Mouse (Mus musculus) adrenal gland, adult 8-10 months (tissue): ENCODE results near the gene Ciita. TPM values are rescaled to one million over a fixed set of nuclear protein-coding genes. Genes with fewer than 3 reads are reported as not detected.

Experiments
- DNase-seq: peaks from one replicate; pipeline ENCODE4 v3.0.0; 2022
- total RNA-seq, 4 experiments: library from RNA; stranded (reverse); gene quantifications; 2 replicates each; pipeline ENCODE4 v1.2.4; 2022

Gene Ciita
- total RNA-seq, 4 experiments from 2014 or later: 1.8 to 6.0 (median 4.7) TPM

DNA sequence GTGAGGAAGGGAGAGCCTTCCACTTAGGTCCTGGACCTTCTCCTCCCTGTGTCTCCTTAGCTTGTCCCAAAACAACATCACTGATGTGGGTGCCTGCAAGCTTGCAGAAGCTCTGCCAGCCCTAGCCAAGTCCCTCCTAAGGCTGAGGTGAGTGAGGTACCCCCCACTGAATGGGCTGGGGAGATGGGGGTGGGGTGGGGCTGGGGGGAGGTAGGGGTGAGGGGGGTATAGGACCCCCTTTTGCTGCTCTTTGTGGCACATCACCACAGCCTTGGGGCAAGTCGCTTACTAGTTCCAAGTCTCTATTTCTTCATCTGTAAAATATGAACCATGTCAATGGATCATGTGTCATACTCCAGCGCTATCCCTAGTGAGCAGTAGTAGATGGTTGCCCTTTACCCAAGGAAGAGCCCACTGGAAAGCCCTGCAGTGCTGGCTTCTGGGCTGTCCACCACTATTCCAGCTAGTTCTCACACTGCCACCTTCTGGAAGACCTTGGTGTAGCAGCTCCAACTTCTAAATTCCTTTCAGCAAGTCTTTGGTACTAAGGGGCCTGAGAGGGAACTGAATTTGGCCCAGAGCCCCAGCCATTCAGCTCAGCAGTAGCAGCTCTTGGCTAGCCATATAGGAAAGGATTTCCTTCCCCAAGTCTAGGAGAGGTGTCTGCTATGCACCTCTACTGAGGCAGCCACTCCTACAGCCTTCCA lies 41.2 kb downstream of the Ciita start:
- no peak for DNase-seq

- DNase-seq: no peak
These were observed 43.0 kb downstream of the Ciita start for GRCm38 (mm10) chr16:10522811-10523210.

GRCm38 (mm10) chr16:10523650-10524049 lies 43.8 kb downstream of the Ciita start:
- DNase-seq: no peak

- DNase-seq: no peak
These were observed 45.2 kb downstream of the Ciita start for GRCm38 (mm10) chr16:10524866-10525609.

GRCm38 (mm10) chr16:10525610-10525980 lies 45.7 kb downstream of the Ciita start:
- DNase-seq: no peak

GRCm38 (mm10) chr16:10527046-10527644 lies 47.3 kb downstream of the Ciita start:
- DNase-seq: no peak

- DNase-seq: no peak
These were observed 48.5 kb downstream of the Ciita start for GRCm38 (mm10) chr16:10528382-10528781.

DNA sequence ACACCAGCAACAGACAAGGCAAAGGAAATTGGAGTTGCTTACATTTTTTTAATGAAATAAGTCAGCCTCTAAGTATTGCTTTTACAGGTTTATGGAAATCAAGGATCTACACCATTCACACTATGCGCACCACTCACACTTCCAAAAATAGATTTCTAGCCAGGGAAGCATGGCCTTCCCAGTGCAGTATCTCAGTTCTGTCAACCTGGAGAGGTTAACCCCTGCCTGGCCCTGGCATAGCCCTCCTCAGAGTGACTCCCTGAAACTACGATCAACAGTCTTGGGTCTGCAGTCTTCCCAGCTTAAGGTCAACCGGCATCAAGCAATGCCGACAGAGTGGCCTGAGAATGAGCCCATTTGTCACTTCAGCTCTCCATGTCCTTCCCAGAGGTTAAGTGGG lies 50.3 kb downstream of the Ciita start:
- no peak for DNase-seq

- DNase-seq: no peak
These were observed 53.9 kb downstream of the Ciita start for GRCm38 (mm10) chr16:10533781-10534180.

GRCm38 (mm10) chr16:10534567-10534966 lies 54.7 kb downstream of the Ciita start:
- no peak for DNase-seq

GRCm38 (mm10) chr16:10536323-10536722 lies 56.5 kb downstream of the Ciita start:
- no peak for DNase-seq

DNA sequence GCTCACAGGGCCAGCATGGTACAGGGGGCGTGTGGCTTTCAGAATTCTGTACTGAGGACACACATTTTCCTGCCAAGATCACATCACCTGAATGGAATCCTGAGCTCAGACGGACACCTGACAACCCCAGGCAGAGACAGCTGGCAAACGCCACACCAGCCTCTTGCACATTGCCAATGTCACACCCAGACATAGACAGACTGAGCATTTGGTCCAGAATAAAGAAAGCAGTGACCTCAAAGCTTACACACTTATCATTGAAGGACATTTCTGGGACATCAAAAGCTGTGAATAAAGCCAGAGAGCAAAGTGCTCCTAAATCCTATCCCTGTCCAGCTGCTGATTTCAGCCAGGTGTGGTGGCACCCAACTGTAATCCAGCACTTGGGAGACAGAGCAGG lies 57.1 kb downstream of the Ciita start:
- no peak for DNase-seq

- no peak for DNase-seq
These were observed 61.1 kb downstream of the Ciita start for GRCm38 (mm10) chr16:10540763-10541597.

- no peak for DNase-seq
These were observed 61.7 kb downstream of the Ciita start for GRCm38 (mm10) chr16:10541598-10541930.

DNA sequence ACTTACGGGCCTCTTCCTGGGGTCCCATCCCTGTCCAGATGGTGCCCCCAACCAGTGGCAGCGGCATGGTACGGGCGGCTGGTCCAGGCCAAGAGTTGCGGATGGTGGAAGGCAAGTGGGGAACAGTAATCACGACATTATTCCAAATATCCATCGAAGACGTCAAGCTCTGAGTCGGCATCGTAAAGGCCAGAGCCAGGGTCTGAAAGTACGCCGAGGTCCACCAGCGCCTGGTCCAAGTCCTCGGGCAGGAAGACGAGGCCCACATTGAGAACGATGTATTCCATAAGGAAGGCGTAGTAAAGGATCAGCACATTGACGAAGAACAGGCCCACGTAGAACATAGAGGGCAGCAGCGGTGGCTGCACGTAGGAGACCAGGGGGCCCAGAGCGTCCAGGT lies 62.4 kb downstream of the Ciita start:
- DNase-seq: no peak

GRCm38 (mm10) chr16:10542698-10543365 lies 63.0 kb downstream of the Ciita start, which contains the start of gene Dexi:
TSS of gene Dexi (minus strand) at chr16:10543054.
- peak; percentile 97 for DNase-seq

DNA sequence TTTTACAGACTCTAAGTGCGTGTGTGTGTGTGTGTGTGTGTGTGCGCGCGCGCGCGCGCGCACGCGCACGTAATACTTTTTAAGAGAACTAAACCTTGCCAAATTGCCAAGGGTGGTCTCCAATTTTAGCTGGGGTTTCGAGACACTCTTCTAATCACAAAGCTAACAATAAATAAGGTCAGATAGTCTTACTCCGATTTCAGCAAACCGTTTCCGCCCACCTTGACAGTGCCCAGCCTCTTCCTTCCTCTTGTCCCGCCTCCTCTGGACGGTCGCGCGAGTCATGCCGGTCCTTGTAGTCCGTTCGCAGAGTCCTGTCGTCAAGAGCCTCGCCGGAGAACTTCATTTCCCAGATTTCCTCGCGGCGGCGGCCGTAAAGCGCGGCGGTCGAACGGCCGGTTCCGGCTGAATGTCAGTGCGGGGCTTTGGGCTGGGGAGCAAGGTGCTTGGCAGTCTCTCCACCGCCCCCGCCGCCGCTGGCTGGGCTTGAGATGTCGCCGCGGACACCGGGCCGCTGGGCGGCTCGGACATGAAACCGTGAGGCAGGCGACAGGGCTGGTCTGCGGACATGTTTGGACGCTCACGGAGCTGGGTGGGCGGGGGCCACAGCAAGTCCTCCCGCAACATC lies 65.2 kb downstream of the Ciita start, which contains the start of gene Clec16a:
Gene Clec16a, plus strand, starts transcription at position 345 of the 628 bp plus-strand sequence.
- peak; percentile 97 for DNase-seq

- DNase-seq: no peak
These were observed 67.0 kb downstream of the Ciita start for GRCm38 (mm10) chr16:10546865-10547264.

DNA sequence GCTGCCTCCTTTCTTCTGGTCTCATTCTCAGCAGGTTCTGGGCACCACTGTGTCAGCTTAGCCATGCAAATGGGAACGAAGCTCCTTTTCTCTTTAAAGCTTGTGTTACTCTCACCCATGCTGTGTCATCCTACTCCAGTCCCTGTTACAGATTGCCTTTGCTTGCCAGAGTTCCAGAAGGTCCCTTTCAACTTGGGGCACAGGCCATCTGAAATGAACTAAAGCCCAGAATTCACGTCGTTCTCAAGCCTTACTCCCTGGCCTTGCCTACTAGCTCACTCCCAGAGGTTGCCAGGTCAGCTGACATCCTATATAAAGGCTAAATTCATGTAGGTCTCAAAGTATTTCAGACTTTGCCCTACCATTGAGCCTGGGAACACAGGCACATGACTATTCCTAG lies 69.1 kb downstream of the Ciita start:
- DNase-seq: no peak

DNA sequence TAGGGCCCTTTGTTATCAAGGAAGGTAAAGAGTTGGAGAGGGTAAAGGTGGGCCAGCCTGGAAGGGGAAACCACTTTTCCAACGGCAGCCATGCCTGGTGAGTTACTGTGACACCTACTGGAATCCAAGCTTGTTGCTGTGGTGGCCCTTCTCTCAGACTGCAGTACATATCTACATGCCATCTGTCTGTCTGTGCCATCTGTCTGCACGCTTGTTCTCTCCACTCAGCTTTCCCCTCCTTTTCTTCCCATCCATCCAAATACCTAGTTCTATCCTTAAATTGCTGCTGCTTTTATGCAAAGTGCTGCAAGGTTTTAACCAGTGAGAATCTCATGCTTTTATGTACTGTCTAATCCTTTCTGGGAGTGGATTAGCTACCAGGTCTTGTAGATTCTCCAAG lies 69.7 kb downstream of the Ciita start:
- no peak for DNase-seq

DNA sequence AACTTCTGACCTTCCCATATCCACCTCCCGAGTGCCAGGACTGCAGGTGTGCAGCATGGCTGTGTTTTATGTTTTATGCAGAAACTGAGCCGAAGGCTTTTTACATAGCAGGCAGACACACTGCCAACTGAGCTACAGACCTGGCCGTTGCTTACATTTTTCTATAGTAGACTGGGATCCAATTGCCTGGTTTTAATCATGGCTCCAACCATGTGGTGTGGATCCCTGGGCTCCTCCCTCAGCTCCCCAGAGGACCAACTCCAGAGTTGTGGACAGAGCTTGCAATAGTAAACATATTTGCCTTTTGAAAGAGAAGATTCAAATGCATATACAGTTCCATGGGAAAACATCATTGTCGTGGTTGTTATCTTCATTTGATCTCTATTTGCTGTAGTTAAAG lies 71.7 kb downstream of the Ciita start:
- DNase-seq: no peak

DNA sequence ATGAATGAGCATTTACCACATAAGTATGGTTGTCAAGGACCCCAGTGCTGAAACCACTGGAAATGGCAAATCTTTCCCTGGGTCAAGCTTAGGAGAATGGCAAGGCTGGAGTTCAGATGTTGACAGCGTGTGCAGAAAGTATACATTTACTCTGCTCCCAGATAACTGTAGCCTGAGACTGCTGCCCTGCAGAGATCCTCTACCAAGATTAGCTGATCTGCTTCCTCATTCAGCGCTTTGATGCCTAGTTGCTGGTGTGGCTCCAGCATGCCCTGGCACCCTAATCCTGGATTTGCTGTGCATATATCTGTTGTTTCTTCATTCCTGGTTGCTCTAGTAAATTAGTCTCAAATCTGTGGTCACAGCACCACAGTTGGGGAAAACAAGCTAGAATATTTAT lies 74.0 kb downstream of the Ciita start:
- DNase-seq: no peak
